Mouse (Mus musculus) duodenum, adult 2 months (tissue): Measurements from ENCODE around the gene Bend3. TPM values are rescaled to one million over a fixed set of nuclear protein-coding genes. Genes with fewer than 3 reads are reported as not detected.

ENCODE experiments used
- polyA plus RNA-seq: library from polyadenylated mRNA; depleted of rRNA; stranded (reverse); fragments of >200 nt; gene quantifications from 2 replicates; pipeline ENCODE4 v1.2.3, GENCODE M21; 2012; ENCODE audit warnings: low replicate concordance; rRNA removed

The Bend3 gene
- polyA plus RNA-seq = 1.2 and 2.5 TPM in 2 replicates

DNA sequence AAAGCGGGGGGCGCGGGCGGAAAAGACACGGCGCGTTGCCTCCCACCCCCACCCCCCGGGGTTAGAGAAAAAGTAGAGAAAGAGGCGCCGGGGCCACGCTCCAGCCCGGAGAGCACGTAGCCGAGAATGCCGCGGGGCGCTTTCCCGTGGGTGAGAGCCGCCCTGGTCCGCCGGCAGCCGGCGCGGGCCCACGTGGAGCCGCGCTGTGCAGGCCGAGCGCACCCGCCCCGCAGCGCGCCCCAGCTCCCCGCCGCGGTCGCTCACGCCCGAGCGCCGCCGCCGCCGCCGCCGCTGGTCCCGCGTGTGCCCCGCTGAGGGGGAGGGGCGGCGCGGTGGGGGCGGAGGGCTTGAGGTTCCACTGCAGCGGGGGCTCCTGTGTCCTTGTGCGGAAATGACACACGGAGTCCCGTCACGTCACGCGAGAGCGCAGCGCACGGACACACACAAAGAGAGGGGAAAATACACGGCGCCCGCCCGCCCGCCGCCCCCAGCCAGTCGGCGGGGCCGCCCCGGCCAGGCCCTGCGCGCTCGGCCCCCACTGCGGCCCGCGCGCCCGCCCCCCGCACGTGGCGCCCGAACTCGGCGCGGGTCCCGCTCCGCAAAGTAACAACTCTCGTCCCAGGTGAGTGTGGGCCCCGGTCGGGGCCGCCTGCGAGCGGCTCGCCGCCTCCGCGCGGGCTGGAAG lies at the start of gene Bend3:
Gene Bend3 (plus strand): TSS at position 81 of the 685 bp plus-strand sequence.

GRCm38 (mm10) chr10:43523931-43524330 lies 45.3 kb downstream of the Bend3 start, which contains the start of gene Gm9803:
Gene Gm9803, plus strand, starts transcription at chr10:43524084.

DNA sequence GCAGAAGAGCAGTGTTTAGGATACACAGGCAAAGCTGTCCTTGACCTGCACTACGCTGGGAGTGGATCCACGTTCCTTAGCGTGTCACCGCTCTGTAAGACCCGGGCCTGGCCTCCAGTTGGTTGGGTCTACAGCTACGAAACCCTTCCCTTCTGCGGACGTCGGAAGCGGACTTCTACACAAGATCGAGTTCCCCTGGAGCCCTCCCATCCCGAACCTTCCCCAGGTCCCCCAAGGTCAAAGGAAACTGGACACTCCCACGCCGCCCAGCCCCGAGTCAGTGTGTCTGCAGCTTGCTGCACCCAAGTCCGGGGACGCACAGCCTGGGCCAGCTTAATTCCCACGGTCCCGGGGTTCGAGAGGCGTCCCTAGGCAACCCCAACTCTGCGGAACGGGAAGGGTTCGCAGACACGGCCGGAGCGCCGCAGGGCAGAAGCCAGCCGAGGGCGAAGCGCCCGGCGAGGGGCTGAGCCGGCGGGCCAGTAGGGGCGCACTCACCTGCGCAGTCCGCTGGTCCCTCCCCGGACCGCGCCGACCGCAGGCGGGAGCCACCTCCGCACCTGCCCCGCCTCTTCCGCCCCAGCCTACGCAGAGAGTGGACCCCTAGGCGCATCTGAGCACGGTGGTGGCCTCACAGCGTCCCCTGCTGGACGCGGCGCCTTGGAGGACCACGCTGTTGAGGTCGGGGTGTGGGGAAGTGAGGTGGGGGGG lies 62.0 kb downstream of the Bend3 start, which contains the start of gene 1700021F05Rik:
Gene 1700021F05Rik (minus strand): TSS at position 553 of the 711 bp plus-strand sequence.

Other genes starting within 250 kb of the Bend3 start
- gene Gm9803, start 45.3 kb downstream of the Bend3 start, polyA plus RNA-seq = 88.8 and 140 TPM in 2 replicates
- gene 1700021F05Rik, start 62.2 kb downstream of the Bend3 start, polyA plus RNA-seq = 3.3 and 9.1 TPM in 2 replicates
- 61.0 and 157 TPM in 2 replicates for gene Cd24a, start 99.5 kb downstream of the Bend3 start, polyA plus RNA-seq